Mouse (Mus musculus): ENCODE results near the gene Jun. TPM values are rescaled to one million over a fixed set of nuclear protein-coding genes. Genes with fewer than 3 reads are reported as not detected.

The Jun gene
- polyA plus RNA-seq, 1 experiment from 2014 or later: 49.6 TPM

DNA sequence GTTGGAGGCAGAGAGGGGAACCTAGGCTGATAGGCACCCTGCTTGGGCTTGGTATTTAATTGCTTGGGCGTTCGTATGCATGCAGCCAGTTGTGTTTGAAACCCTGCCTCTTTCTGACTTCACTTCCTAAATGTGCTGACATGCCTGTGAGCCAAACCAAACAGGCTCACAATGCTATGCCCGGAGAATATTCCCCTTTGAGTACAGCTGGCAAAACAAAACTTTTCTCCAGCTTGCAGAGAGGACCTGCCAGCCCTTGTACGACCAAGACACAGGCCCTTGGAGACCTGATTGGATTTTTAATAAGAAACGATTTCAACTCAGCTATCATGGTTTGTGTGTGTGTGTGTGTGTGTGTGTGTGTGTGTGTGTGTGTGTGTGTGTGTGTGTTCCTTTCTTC, 14.0 kb downstream of the Jun start:
- 62% methylated on average over 5 of the region's 5 CpGs for WGBS
- no peak overlapping the region for H3K9ac ChIP-seq (ENCODE audit: low read length)
- no peak for DNase-seq (ENCODE audit: low spot score)

DNA sequence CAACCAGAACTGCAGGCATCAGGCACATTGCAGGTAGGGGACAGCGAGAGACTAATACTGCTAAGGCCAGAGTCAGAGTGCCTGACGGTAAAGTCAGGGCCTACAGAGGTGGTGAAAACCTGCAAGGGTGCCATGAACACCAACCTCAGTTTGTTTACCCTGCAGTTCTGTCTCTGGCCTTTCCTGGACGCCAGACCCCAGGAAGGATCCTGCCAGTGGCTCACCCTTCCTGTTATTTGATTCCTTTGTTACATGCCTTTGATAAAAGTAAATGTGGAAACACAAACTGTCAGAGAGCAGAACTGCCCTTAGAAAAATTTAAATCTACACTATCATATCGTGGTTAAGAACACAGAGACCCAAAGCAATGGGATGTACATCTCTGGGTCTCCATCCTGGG, 20.9 kb downstream of the Jun start:
- Histone ChIP-seq H3K36me3 (ENCODE audit: control insufficient read depth, insufficient read depth, low read length) (no peaks in the 10 kb centered on the region), H3K4me2 (ENCODE audit: low read depth) (no peak overlapping the region), H3K27ac (ENCODE audit: low read depth, low read length) (no peak overlapping the region), H3K4me3 (ENCODE audit: low read depth, low read length) (no peak overlapping the region), H3K9ac (ENCODE audit: low read length) (no peak overlapping the region), H3K27me3 (ENCODE audit: control insufficient read depth, insufficient read depth, low read length) (no peaks in the 10 kb centered on the region), H3K4me1 (ENCODE audit: control insufficient read depth, insufficient read depth, low read length) (no peaks in the 10 kb centered on the region), H3K9me3 (ENCODE audit: control insufficient read depth, low read length) (no peaks in the 10 kb centered on the region)
- WGBS: 66% methylated on average over 4 of the region's 4 CpGs
- ATAC-seq (ENCODE audit: insufficient read depth, low FRiP score, low TSS enrichment): no peak
- no peak for DNase-seq (ENCODE audit: low spot score)

More for the DNA sequence above, 14.0 kb downstream of the Jun start:
- H3K27me3 ChIP-seq (ENCODE audit: control insufficient read depth, insufficient read depth, low read length): no peaks in the 10 kb centered on the region
- H3K9me3 ChIP-seq (ENCODE audit: control insufficient read depth, low read length): no peaks in the 10 kb centered on the region
- H3K27ac ChIP-seq (ENCODE audit: low read depth, low read length): no peak overlapping the region
- H3K4me2 ChIP-seq (ENCODE audit: low read depth): no peak overlapping the region
- no peaks in the 10 kb centered on the region for H3K4me1 ChIP-seq (ENCODE audit: control insufficient read depth, insufficient read depth, low read length)
- H3K36me3 ChIP-seq (ENCODE audit: control insufficient read depth, insufficient read depth, low read length): no peaks in the 10 kb centered on the region
- no peak for ATAC-seq (ENCODE audit: insufficient read depth, low FRiP score, low TSS enrichment)
- no peak overlapping the region for H3K4me3 ChIP-seq (ENCODE audit: low read depth, low read length)

DNA sequence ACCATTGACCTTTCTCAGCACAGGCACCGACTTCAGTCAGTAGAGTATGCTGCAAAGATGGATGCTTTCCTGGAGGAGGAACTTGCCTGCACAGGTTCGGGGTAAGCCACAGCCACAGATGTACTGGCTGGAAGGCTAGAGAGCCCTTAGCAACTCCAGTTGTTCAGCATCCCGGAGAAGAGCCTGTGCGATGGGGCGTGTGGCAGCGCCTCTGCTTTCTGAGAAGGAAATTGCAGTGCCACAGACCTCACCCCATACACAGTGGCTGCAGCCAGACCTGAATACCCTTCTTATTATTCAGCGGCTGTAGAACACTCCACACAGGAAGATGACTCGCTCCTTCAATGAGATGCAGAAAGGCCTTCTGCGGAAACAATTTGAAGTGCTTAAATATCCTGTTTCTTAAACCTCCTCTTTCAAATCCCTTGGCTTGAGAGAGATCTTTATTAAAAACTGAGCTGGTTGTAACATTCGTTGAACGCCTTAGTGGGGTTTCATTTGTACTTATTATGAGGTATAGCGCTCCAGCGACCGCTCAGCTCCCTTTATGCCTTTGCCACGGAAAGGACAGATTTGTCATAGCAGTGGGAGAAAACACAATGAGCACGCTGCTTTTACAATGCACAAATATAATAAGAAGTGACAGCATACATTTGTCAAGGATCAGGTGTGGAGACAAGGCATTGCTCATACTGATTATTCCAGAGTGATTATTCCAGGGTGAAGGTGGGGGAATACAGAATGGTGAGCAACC, 26.0 kb downstream of the Jun start:
- Histone ChIP-seq H3K4me2 (ENCODE audit: low read depth) (no peak overlapping the region), H3K27me3 (ENCODE audit: control insufficient read depth, insufficient read depth, low read length) (no peaks in the 10 kb centered on the region), H3K36me3 (ENCODE audit: control insufficient read depth, insufficient read depth, low read length) (no peaks in the 10 kb centered on the region), H3K9ac (ENCODE audit: low read length) (no peak overlapping the region), H3K4me1 (ENCODE audit: control insufficient read depth, insufficient read depth, low read length) (no peaks in the 10 kb centered on the region), H3K4me3 (ENCODE audit: low read depth, low read length) (no peak overlapping the region), H3K9me3 (ENCODE audit: control insufficient read depth, low read length) (no peaks in the 10 kb centered on the region), H3K27ac (ENCODE audit: low read depth, low read length) (no peak overlapping the region)
- no peak for ATAC-seq (ENCODE audit: insufficient read depth, low FRiP score, low TSS enrichment)
- 86% methylated on average over 16 of the region's 16 CpGs for whole genome bisulfite sequencing
- no peak for DNase-seq (ENCODE audit: low spot score)

DNA sequence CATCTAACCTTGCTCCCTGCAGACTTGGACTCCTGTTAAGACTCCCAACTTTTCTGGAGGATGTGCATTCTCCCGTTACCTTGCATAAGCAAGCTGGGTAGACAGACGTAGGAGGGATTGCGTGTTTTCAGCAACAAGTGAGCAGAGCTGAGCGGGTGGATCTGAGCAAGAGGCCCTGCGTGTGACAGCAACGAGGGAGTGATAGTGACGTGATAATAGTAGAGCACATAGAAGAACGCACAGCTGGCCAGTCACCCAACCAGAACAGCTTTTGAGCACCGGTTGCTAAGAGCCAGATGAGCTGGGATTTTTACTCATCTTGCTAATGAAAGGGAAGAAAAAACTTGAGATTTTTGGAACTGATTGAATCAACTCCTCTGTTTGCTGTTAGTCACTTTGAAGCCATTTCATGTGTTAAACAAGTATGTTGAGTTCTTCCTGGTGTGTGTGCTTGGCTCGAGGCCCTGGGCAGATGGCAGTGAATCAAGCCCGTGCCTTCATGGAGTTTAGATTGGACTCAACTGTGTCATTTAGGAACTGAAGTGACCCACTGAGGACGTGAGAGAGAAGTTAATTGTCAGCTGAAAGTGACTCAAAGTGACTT, 28.6 kb downstream of the Jun start:
- H3K9ac ChIP-seq (ENCODE audit: low read length): no peak overlapping the region
- WGBS: 88% methylated on average over 12 of the region's 12 CpGs
- no peaks in the 10 kb centered on the region for H3K27me3 ChIP-seq (ENCODE audit: control insufficient read depth, insufficient read depth, low read length)
- H3K9me3 ChIP-seq (ENCODE audit: control insufficient read depth, low read length): no peaks in the 10 kb centered on the region
- DNase-seq (ENCODE audit: low spot score): no peak
- H3K4me1 ChIP-seq (ENCODE audit: control insufficient read depth, insufficient read depth, low read length): no peaks in the 10 kb centered on the region
- ATAC-seq (ENCODE audit: insufficient read depth, low FRiP score, low TSS enrichment): no peak
- no peak overlapping the region for H3K4me2 ChIP-seq (ENCODE audit: low read depth)
- no peaks in the 10 kb centered on the region for H3K36me3 ChIP-seq (ENCODE audit: control insufficient read depth, insufficient read depth, low read length)
- no peak overlapping the region for H3K27ac ChIP-seq (ENCODE audit: low read depth, low read length)
- H3K4me3 ChIP-seq (ENCODE audit: low read depth, low read length): no peak overlapping the region

DNA sequence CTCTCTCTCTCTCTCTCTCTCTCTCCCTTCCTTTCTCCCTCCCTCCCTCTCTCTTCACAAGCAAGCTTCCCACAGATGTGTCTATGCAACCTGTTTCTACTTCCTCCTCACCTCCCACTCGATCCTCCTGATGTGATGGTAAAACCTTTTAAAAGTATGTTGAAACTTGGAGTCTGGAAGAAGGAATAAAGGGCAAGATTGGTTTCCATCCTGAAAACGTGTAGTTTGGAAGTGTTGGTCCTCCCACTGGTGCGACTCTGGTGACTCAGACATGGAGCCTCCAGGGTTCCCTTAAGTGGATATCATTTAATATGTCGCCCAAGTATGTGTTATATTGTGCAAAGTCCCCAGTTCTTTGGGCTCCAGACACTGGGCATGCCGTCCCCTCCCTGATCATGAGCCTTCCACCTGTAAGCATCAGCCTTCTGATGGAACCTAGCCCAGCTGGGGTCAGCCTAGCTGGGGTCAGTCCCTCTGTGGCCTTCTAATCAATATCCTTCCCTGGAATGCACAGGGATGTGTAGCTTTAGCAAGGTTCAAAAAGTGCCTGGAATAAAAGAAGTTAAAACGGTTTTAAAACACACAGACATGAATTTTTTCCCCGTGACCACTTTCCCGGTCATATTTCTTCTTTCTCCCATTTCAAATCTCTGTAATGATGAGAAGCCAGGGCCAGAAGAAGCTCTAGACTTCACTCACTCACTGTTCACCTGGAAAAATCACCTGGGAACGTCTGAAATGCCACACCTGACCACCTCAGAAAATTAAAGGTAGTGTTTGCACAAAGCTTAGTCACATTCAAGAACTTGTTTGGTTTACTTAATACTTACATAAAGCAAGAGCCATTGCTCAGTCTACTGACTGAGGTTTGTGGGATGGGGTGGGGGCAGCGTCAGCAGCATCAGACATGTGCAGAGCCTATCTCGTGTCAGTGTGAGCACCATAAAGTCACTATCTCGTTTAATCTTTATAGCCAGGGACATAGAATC, 30.1 kb downstream of the Jun start:
- ATAC-seq (ENCODE audit: insufficient read depth, low FRiP score, low TSS enrichment) (no peak), DNase-seq (ENCODE audit: low spot score) (no peak)
- Histone ChIP-seq H3K27ac (ENCODE audit: low read depth, low read length) (no peak overlapping the region), H3K9me3 (ENCODE audit: control insufficient read depth, low read length) (no peaks in the 10 kb centered on the region), H3K4me3 (ENCODE audit: low read depth, low read length) (no peak overlapping the region), H3K4me2 (ENCODE audit: low read depth) (no peak overlapping the region), H3K27me3 (ENCODE audit: control insufficient read depth, insufficient read depth, low read length) (no peaks in the 10 kb centered on the region), H3K36me3 (ENCODE audit: control insufficient read depth, insufficient read depth, low read length) (no peaks in the 10 kb centered on the region), H3K9ac (ENCODE audit: low read length) (no peak overlapping the region), H3K4me1 (ENCODE audit: control insufficient read depth, insufficient read depth, low read length) (no peaks in the 10 kb centered on the region)
- 82% methylated on average over 12 of the region's 12 CpGs for WGBS

DNA sequence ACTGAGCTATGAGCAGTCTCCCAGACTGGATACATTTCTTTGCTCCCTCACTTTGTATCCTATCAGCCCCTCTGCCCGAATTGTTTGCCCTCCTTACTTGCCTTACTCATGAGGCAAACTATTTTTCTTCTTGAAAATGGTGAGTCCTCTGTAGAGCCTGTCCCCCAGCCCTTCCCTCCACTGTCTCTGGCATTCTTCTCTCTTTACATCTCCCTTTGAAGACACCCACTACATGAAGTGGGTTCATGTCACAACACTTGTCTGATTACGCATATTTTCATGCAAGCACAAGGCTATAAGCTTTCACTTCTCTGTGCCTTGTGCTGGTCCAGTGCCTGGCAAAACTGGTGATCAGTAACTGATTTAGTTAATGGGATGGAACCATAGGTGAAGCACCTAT, 31.8 kb downstream of the Jun start:
- 80% methylated on average over 2 of the region's 2 CpGs for WGBS

DNA sequence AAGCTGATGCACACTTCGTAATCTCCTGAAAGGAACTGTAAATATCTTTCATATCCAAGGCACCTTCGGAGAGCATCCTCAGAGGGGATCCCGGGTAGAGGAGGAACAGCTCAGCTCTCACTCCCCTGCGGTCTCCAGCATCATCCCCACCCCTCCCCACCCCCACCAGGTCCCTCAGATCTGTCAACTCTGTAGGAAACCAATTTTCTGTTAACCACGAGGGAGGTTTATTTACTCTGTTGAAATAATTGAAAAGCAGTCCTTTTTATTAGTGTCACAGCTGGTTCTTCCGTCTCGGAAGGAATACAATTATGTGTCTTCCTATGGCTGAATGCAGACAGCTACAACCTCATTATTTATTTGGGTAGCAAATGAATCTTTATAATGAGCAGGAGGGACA, 33.8 kb downstream of the Jun start:
- no peaks in the 10 kb centered on the region for H3K4me1 ChIP-seq (ENCODE audit: control insufficient read depth, insufficient read depth, low read length)
- 39% methylated on average over 7 of the region's 7 CpGs for WGBS

More for the DNA sequence above, 31.8 kb downstream of the Jun start:
- Histone ChIP-seq H3K36me3 (ENCODE audit: control insufficient read depth, insufficient read depth, low read length) (no peaks in the 10 kb centered on the region), H3K27ac (ENCODE audit: low read depth, low read length) (no peak overlapping the region), H3K9ac (ENCODE audit: low read length) (no peak overlapping the region), H3K27me3 (ENCODE audit: control insufficient read depth, insufficient read depth, low read length) (no peaks in the 10 kb centered on the region), H3K4me1 (ENCODE audit: control insufficient read depth, insufficient read depth, low read length) (no peaks in the 10 kb centered on the region), H3K4me3 (ENCODE audit: low read depth, low read length) (no peak overlapping the region), H3K4me2 (ENCODE audit: low read depth) (no peak overlapping the region), H3K9me3 (ENCODE audit: control insufficient read depth, low read length) (no peaks in the 10 kb centered on the region)
- no peak for DNase-seq (ENCODE audit: low spot score)
- ATAC-seq (ENCODE audit: insufficient read depth, low FRiP score, low TSS enrichment): no peak

DNA sequence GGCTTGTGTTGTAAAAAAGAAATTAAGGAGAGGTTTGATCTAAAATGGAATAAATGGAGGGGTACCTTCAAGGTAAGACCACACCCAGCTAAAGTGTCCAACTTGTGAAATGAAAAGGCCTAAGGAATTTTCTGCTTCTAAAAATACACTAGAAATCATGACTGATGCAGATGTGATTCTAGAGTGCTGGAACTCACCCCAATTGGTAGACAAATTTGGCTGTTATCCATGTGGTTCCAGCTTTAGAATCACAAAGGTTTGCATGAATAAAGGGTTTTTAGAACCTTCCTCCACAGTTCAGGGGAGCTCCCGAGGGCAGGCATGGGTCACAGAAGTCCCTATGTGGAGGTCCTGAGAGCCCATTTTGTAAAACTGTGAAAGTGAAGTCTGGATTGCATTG, 39.3 kb downstream of the Jun start:
- Histone ChIP-seq H3K36me3 (ENCODE audit: control insufficient read depth, insufficient read depth, low read length) (no peaks in the 10 kb centered on the region), H3K27me3 (ENCODE audit: control insufficient read depth, insufficient read depth, low read length) (no peaks in the 10 kb centered on the region), H3K4me3 (ENCODE audit: low read depth, low read length) (no peak overlapping the region), H3K9ac (ENCODE audit: low read length) (no peak overlapping the region), H3K4me2 (ENCODE audit: low read depth) (no peak overlapping the region), H3K27ac (ENCODE audit: low read depth, low read length) (no peak overlapping the region), H3K4me1 (ENCODE audit: control insufficient read depth, insufficient read depth, low read length) (no peaks in the 10 kb centered on the region), H3K9me3 (ENCODE audit: control insufficient read depth, low read length) (no peaks in the 10 kb centered on the region)
- DNase-seq (ENCODE audit: low spot score): no peak
- ATAC-seq (ENCODE audit: insufficient read depth, low FRiP score, low TSS enrichment): no peak
- WGBS: 82% methylated on average over 1 of the region's 1 CpGs

More for the DNA sequence above, 33.8 kb downstream of the Jun start:
- H3K9me3 ChIP-seq (ENCODE audit: control insufficient read depth, low read length): no peaks in the 10 kb centered on the region
- no peak overlapping the region for H3K27ac ChIP-seq (ENCODE audit: low read depth, low read length)
- H3K27me3 ChIP-seq (ENCODE audit: control insufficient read depth, insufficient read depth, low read length): no peaks in the 10 kb centered on the region
- no peak overlapping the region for H3K4me2 ChIP-seq (ENCODE audit: low read depth)
- no peak overlapping the region for H3K9ac ChIP-seq (ENCODE audit: low read length)
- DNase-seq (ENCODE audit: low spot score): no peak
- peak; percentile 20; the same call in 1 of the 2 replicates for ATAC-seq (ENCODE audit: insufficient read depth, low FRiP score, low TSS enrichment)
- no peak overlapping the region for H3K4me3 ChIP-seq (ENCODE audit: low read depth, low read length)
- no peaks in the 10 kb centered on the region for H3K36me3 ChIP-seq (ENCODE audit: control insufficient read depth, insufficient read depth, low read length)

Data from neural tube, embryonic 11.5 days (tissue).